Mouse (Mus musculus) limb, embryonic 12.5 days (tissue): ENCODE data around the gene Wdr19. TPM values are rescaled to one million over a fixed set of nuclear protein-coding genes. Genes with fewer than 3 reads are reported as not detected.

Source experiments
- ATAC-seq: fragments of 200-750 bp; cut with Nextera tagmentation; 2 replicates; pipeline ENCODE4 v1.8.0; 2017; ENCODE audit warnings: low read depth, moderate TSS enrichment; ENCODE audit not compliant: insufficient number of reproducible peaks, insufficient read depth, low FRiP score, low TSS enrichment
- H3K27ac ChIP-seq: fragments of 300-500 bp; sonication (generic); 2 replicates; pipeline ENCODE4 v1.5.1; 2016; ENCODE audit warnings: mild to moderate bottlenecking, moderate library complexity
- H3K27me3 ChIP-seq: fragments of 300-500 bp; sonication (generic); 2 replicates; pipeline ENCODE4 v1.6.1; 2016; ENCODE audit warnings: mild to moderate bottlenecking, moderate library complexity
- H3K36me3 ChIP-seq: fragments of 300-500 bp; sonication (generic); 2 replicates; pipeline ENCODE4 v1.6.1; 2016; ENCODE audit warnings: mild to moderate bottlenecking, moderate library complexity
- H3K4me1 ChIP-seq: fragments of 300-500 bp; sonication (generic); replicated peaks from 2 replicates; pipeline ENCODE4 v1.6.1; 2016
- H3K4me2 ChIP-seq: fragments of 300-500 bp; sonication (generic); 2 replicates; pipeline ENCODE4 v1.6.1; 2016; ENCODE audit warnings: mild to moderate bottlenecking, moderate library complexity
- H3K4me3 ChIP-seq: fragments of 300-500 bp; sonication (generic); replicated peaks from 2 replicates; pipeline ENCODE4 v1.5.1; 2016; ENCODE audit warnings: mild to moderate bottlenecking
- H3K9ac ChIP-seq: fragments of 300-500 bp; sonication (generic); replicated peaks from 2 replicates; pipeline ENCODE4 v1.6.1; 2016; ENCODE audit warnings: mild to moderate bottlenecking, moderate library complexity
- H3K9me3 ChIP-seq: fragments of 300-500 bp; sonication (generic); 2 replicates; pipeline ENCODE4 v1.6.1; 2016; ENCODE audit warnings: mild to moderate bottlenecking, moderate library complexity
- WGBS: fragments of 180-500 bp; shearing (Covaris S2); methylation state at CpG from one replicate; pipeline ENCODE4 v1.1.7; 2016; 5-methylcytosine and 5-hydroxymethylcytosine counted together
- polyA plus RNA-seq: library from polyadenylated mRNA; unstranded; fragments of >200 nt; fragmentation: Nextera tagmentation; extraction: Ambion mirVana; gene quantifications from 2 replicates; pipeline ENCODE4 v1.2.1, GENCODE M21; 2016

Gene Wdr19
- 12.2 and 16.6 TPM in 2 replicates for polyA plus RNA-seq

- Histone ChIP-seq H3K9me3 (no peaks in the 10 kb centered on the region), H3K4me3 (peak within 1 kb of the TSS; percentile 50), H3K9ac (peak within 1 kb of the TSS; percentile 63), H3K4me1 (peaks cover 11% of the 10 kb centered on the region; the same call in 1 of the 2 replicates), H3K4me2 (peak within 1 kb of the TSS; percentile 70), H3K27ac (peak within 1 kb of the TSS; percentile 74), H3K36me3 (peaks cover 5% of the 10 kb centered on the region; the same call in 1 of the 2 replicates), H3K27me3 (no peaks in the 10 kb centered on the region)
- peak; percentile 99 for ATAC-seq
- under 1% methylated on average over 37 of the region's 37 CpGs for WGBS
Observed at GRCm38 (mm10) chr5:65199346-65200128, at the start of gene Wdr19. Gene Wdr19, plus strand, starts transcription at chr5:65199696.

DNA sequence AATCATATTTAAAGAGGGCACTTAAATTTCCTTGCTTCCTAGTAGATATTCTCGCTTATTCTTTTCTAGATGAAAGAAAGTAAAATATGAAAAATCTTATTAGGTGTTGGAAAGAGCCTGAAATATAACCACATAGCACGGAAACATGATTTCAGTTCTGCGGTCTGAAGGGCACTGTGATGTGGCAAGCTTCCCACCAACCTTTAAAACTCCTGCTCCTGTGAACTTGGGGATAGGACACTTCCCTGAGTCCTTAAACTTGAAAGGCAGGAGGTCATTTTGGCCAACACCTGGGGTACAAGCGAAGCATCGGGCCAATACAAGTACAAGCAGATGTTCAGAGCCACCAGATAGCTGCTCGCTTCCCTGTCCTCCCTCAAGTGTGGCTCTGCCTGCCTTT, 49.8 kb upstream of the Wdr19 start:
- ATAC-seq: no peak
- Histone ChIP-seq H3K9me3 (no peaks in the 10 kb centered on the region), H3K4me1 (peaks cover 4% of the 10 kb centered on the region), H3K9ac (no peak overlapping the region), H3K36me3 (peaks cover 30% of the 10 kb centered on the region), H3K4me3 (no peak overlapping the region), H3K27ac (peak overlapping the region; percentile 23; the same call in 1 of the 2 replicates), H3K27me3 (no peaks in the 10 kb centered on the region), H3K4me2 (no peak overlapping the region)
- WGBS: 92% methylated on average over 6 of the region's 6 CpGs

DNA sequence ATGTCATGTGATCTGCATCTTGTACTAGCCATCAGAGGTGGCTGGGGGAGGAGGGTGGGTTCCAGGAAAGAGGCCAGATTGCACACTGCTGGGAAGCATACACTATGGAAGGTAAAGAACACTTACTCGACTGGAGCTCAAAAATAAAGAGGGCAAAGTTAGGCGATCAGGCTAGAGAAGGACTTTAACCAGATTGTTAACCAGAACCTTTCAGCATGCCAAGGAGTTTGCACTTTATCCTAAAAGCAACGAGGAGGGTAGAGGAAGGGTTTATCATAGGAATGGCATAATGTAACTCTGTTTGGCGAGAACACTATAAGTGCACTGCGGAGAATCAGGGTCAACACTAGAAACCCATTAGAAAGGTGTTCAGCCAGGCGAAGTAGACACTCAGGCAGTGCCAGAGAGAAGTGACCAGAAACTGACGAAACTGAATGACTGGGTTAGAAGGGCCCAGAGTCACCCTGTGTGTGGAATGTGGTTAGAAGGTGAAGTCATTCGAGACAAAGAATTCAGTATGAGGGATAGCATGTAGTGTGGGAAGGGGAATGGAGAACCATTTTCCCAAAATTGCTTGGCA, 49.0 kb upstream of the Wdr19 start:
- 86% methylated on average over 8 of the region's 8 CpGs for WGBS
- Histone ChIP-seq H3K27ac (no peak overlapping the region), H3K4me1 (peaks cover 4% of the 10 kb centered on the region), H3K36me3 (peaks cover 23% of the 10 kb centered on the region), H3K9ac (no peak overlapping the region), H3K9me3 (no peaks in the 10 kb centered on the region), H3K27me3 (no peaks in the 10 kb centered on the region), H3K4me2 (no peak overlapping the region), H3K4me3 (no peak overlapping the region)
- no peak for ATAC-seq

- WGBS: 89% methylated on average over 3 of the region's 3 CpGs
Observed at GRCm38 (mm10) chr5:65151276-65151675, 48.2 kb upstream of the Wdr19 start.

GRCm38 (mm10) chr5:65151767-65152166, 47.7 kb upstream of the Wdr19 start:
- H3K27ac ChIP-seq: no peak overlapping the region
- WGBS: 75% methylated on average over 5 of the region's 5 CpGs
- ATAC-seq: no peak

More at GRCm38 (mm10) chr5:65151276-65151675, 48.2 kb upstream of the Wdr19 start:
- Histone ChIP-seq H3K27me3 (no peaks in the 10 kb centered on the region), H3K4me2 (no peak overlapping the region), H3K4me3 (no peak overlapping the region), H3K36me3 (peaks cover 26% of the 10 kb centered on the region), H3K9ac (no peak overlapping the region), H3K9me3 (no peaks in the 10 kb centered on the region), H3K27ac (no peak overlapping the region), H3K4me1 (peaks cover 4% of the 10 kb centered on the region)
- no peak for ATAC-seq

DNA sequence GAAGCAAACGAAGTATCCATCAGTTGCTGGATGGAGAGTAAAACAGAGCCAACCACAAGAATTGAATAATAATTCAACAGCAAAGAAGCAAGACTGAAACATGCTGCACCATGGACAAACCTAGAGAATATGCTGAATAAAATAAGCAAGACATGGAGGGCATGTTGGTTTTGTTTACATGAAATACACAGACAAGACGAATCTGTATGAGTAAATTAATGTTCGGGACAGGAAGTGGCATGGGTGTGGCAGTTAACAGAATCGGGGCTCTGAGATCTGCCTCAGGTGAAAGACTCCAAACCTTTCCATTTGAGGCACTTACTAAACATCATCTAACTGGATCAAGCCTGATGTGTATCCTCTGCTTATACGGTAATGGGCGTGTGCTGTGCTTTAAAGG, 45.2 kb upstream of the Wdr19 start:
- peaks cover 4% of the 10 kb centered on the region for H3K4me1 ChIP-seq
- H3K27ac ChIP-seq: no peak overlapping the region
- H3K36me3 ChIP-seq: peaks cover 25% of the 10 kb centered on the region
- H3K27me3 ChIP-seq: no peaks in the 10 kb centered on the region
- no peak overlapping the region for H3K9ac ChIP-seq
- WGBS: 89% methylated on average over 6 of the region's 6 CpGs
- H3K4me3 ChIP-seq: no peak overlapping the region
- H3K4me2 ChIP-seq: no peak overlapping the region
- ATAC-seq: no peak
- no peaks in the 10 kb centered on the region for H3K9me3 ChIP-seq

More at GRCm38 (mm10) chr5:65151767-65152166, 47.7 kb upstream of the Wdr19 start:
- H3K4me1 ChIP-seq: peaks cover 4% of the 10 kb centered on the region
- no peak overlapping the region for H3K4me2 ChIP-seq
- no peak overlapping the region for H3K9ac ChIP-seq
- no peaks in the 10 kb centered on the region for H3K9me3 ChIP-seq
- no peaks in the 10 kb centered on the region for H3K27me3 ChIP-seq
- peaks cover 30% of the 10 kb centered on the region for H3K36me3 ChIP-seq
- H3K4me3 ChIP-seq: no peak overlapping the region

- Histone ChIP-seq H3K4me1 (peaks cover under 1% of the 10 kb centered on the region), H3K36me3 (peaks cover 25% of the 10 kb centered on the region; the same call in 1 of the 2 replicates), H3K9ac (no peak overlapping the region), H3K4me2 (no peak overlapping the region), H3K27me3 (no peaks in the 10 kb centered on the region), H3K27ac (no peak overlapping the region), H3K9me3 (no peaks in the 10 kb centered on the region), H3K4me3 (no peak overlapping the region)
- ATAC-seq: no peak
- 74% methylated on average over 2 of the region's 2 CpGs for WGBS
Observed at GRCm38 (mm10) chr5:65156853-65157252, 42.6 kb upstream of the Wdr19 start.

GRCm38 (mm10) chr5:65157412-65158381, 41.8 kb upstream of the Wdr19 start:
- H3K27me3 ChIP-seq: no peaks in the 10 kb centered on the region
- peaks cover 2% of the 10 kb centered on the region; the same call in 1 of the 2 replicates for H3K4me1 ChIP-seq
- H3K9me3 ChIP-seq: no peaks in the 10 kb centered on the region
- H3K36me3 ChIP-seq: peaks cover 27% of the 10 kb centered on the region; the same call in 1 of the 2 replicates
- no peak overlapping the region for H3K4me2 ChIP-seq
- no peak for ATAC-seq
- WGBS: 77% methylated on average over 22 of the region's 22 CpGs
- H3K27ac ChIP-seq: no peak overlapping the region
- no peak overlapping the region for H3K9ac ChIP-seq
- H3K4me3 ChIP-seq: no peak overlapping the region

- no peak overlapping the region for H3K4me2 ChIP-seq
- H3K27ac ChIP-seq: no peak overlapping the region
- no peak overlapping the region for H3K9ac ChIP-seq
- no peaks in the 10 kb centered on the region for H3K27me3 ChIP-seq
- H3K4me1 ChIP-seq: peaks cover 13% of the 10 kb centered on the region; the same call in 1 of the 2 replicates
- H3K36me3 ChIP-seq: peaks cover 31% of the 10 kb centered on the region; the same call in 1 of the 2 replicates
- WGBS: 87% methylated on average over 20 of the region's 20 CpGs
- no peak for ATAC-seq
- H3K9me3 ChIP-seq: no peaks in the 10 kb centered on the region
- no peak overlapping the region for H3K4me3 ChIP-seq
Observed at GRCm38 (mm10) chr5:65158696-65159305, 40.7 kb upstream of the Wdr19 start.

- Histone ChIP-seq H3K4me3 (no peak overlapping the region), H3K27me3 (no peaks in the 10 kb centered on the region), H3K9ac (no peak overlapping the region), H3K4me1 (peaks cover 13% of the 10 kb centered on the region; the same call in 1 of the 2 replicates), H3K4me2 (no peak overlapping the region), H3K9me3 (no peaks in the 10 kb centered on the region), H3K36me3 (peaks cover 41% of the 10 kb centered on the region), H3K27ac (no peak overlapping the region)
- WGBS: 70% methylated on average over 5 of the region's 5 CpGs
- no peak for ATAC-seq
Observed at GRCm38 (mm10) chr5:65163001-65163400, 36.5 kb upstream of the Wdr19 start.
